Comparison of ENCODE assay signal across 16 mouse cellular contexts in genomic region chr19:5951631-5952030, GRCm38 (mm10). TPM values are rescaled to one million over a fixed set of nuclear protein-coding genes. Genes with fewer than 3 reads are reported as not detected.
DNase-seq lines count a peak whose midpoint lies in the region; ATAC-seq and TF ChIP-seq lines count a peak whose summit lies in the region.
"Had no signal": no experiment of that assay in that cellular context is flagged by ENCODE, and none has a peak within 500 bp of the region (broad histone marks: within the 10 kb centered on the region; RNA-seq: fewer than 3 reads in every experiment).

No protein-coding gene starts in this region.

- H3K27ac ChIP-seq in heart, embryonic 12.5 days (ENCODE audit: poor library complexity, severe bottlenecking) = peak overlapping the region; percentile 93
- H3K27ac ChIP-seq in liver, adult 2 months (replicated peaks; ENCODE audit: insufficient read depth, low read depth, low read length) = peak overlapping the region; percentile 75
- peak overlapping the region; percentile 59; the same call in 1 of the 2 replicates for H3K27ac ChIP-seq in embryonic facial prominence, embryonic 14.5 days (replicated peaks; ENCODE audit: low read depth, low read length)
- 0 out of 2 replicates have a peak overlapping the region, but pooled peaks have one; percentile 34 for H3K27ac ChIP-seq in liver, postnatal 0 days (ENCODE audit: low read depth)
- H3K27ac ChIP-seq in midbrain, embryonic 16.5 days (ENCODE audit: low read length) = no peak overlapping the region
- H3K27ac ChIP-seq: hindbrain, embryonic 10.5 days had no signal

- no peak for ATAC-seq in heart, embryonic 12.5 days (ENCODE audit: insufficient number of reproducible peaks, low FRiP score)
- ATAC-seq in embryonic facial prominence, embryonic 14.5 days (ENCODE audit: low read depth) = no peak
- ATAC-seq in liver, postnatal 0 days = no peak
- ATAC-seq in midbrain, embryonic 16.5 days = no peak
- ATAC-seq in megakaryocyte-erythroid progenitor cell, adult 5-6 weeks (replicated peaks; ENCODE audit: low FRiP score, low TSS enrichment, poor library complexity, severe bottlenecking) = no peak

- 71% methylated on average over 16 of the region's 16 CpGs for WGBS in heart, embryonic 12.5 days
- 78% methylated on average over 16 of the region's 16 CpGs for WGBS in liver, adult 2 months
- WGBS in embryonic facial prominence, embryonic 14.5 days = 79% methylated on average over 16 of the region's 16 CpGs
- 79% methylated on average over 16 of the region's 16 CpGs for WGBS in liver, postnatal 0 days (ENCODE audit: insufficient replicate concordance)
- 91% methylated on average over 16 of the region's 16 CpGs for WGBS in midbrain, embryonic 16.5 days

- TF ChIP-seq CTCF in liver, adult 2 months (IDR thresholded peaks at IDR 0.05; ENCODE audit: low read depth, low read length) = no peak
- TF ChIP-seq CTCF in liver, postnatal 0 days (IDR thresholded peaks at IDR 0.05; ENCODE audit: low read depth) = no peak

- no peak for TF ChIP-seq EP300 in liver, postnatal 0 days (IDR thresholded peaks at IDR 0.05; ENCODE audit: low read depth)

- no peaks in the 10 kb centered on the region for H3K27me3 ChIP-seq in heart, embryonic 12.5 days (replicated peaks)
- no peaks in the 10 kb centered on the region for H3K27me3 ChIP-seq in liver, adult 2 months (ENCODE audit: control insufficient read depth, insufficient read depth, low read length)
- no peaks in the 10 kb centered on the region for H3K27me3 ChIP-seq in embryonic facial prominence, embryonic 14.5 days (replicated peaks; ENCODE audit: control insufficient read depth, insufficient read depth, low read length)
- no peaks in the 10 kb centered on the region for H3K27me3 ChIP-seq in liver, postnatal 0 days (ENCODE audit: insufficient read depth, low read length)
- no peaks in the 10 kb centered on the region for H3K27me3 ChIP-seq in midbrain, embryonic 16.5 days (ENCODE audit: control insufficient read depth, insufficient read depth, low read depth, low read length)
- H3K27me3 ChIP-seq: megakaryocyte, embryonic 14.5 days had no signal

- no peaks in the 10 kb centered on the region for H3K9me3 ChIP-seq in heart, embryonic 12.5 days (replicated peaks)
- no peaks in the 10 kb centered on the region for H3K9me3 ChIP-seq in embryonic facial prominence, embryonic 14.5 days (ENCODE audit: control insufficient read depth, low read length)
- H3K9me3 ChIP-seq in liver, postnatal 0 days (ENCODE audit: low read length) = no peaks in the 10 kb centered on the region
- no peaks in the 10 kb centered on the region for H3K9me3 ChIP-seq in midbrain, embryonic 16.5 days (replicated peaks; ENCODE audit: control insufficient read depth, low read length, poor library complexity, severe bottlenecking)
- H3K9me3 ChIP-seq: G1E; hindbrain, embryonic 10.5 days; megakaryocyte, embryonic 14.5 days had no signal

- H3K79me2 ChIP-seq in liver, adult 2 months (ENCODE audit: control insufficient read depth, insufficient read depth, low read length) = no peaks in the 10 kb centered on the region

- no peak overlapping the region for H3K4me3 ChIP-seq in heart, embryonic 12.5 days
- peak overlapping the region; percentile 26; the same call in 1 of the 2 replicates for H3K4me3 ChIP-seq in liver, adult 2 months (ENCODE audit: insufficient read depth, low read depth, low read length)
- no peak overlapping the region for H3K4me3 ChIP-seq in embryonic facial prominence, embryonic 14.5 days (ENCODE audit: low read depth, low read length)
- H3K4me3 ChIP-seq in liver, postnatal 0 days (ENCODE audit: low read depth, low read length) = no peak overlapping the region
- H3K4me3 ChIP-seq in midbrain, embryonic 16.5 days (ENCODE audit: low read depth, low read length) = no peak overlapping the region
- H3K4me3 ChIP-seq: hindbrain, embryonic 10.5 days; megakaryocyte, embryonic 14.5 days had no signal

- H3K9ac ChIP-seq in heart, embryonic 12.5 days = no peak overlapping the region
- H3K9ac ChIP-seq in liver, adult 2 months (ENCODE audit: low read depth, low read length) = peak overlapping the region; percentile 31; the same call in 1 of the 2 replicates
- no peak overlapping the region for H3K9ac ChIP-seq in embryonic facial prominence, embryonic 14.5 days (ENCODE audit: low read depth, low read length)
- no peak overlapping the region for H3K9ac ChIP-seq in liver, postnatal 0 days (replicated peaks)
- H3K9ac ChIP-seq in midbrain, embryonic 16.5 days (ENCODE audit: low read depth, low read length) = no peak overlapping the region

- H3K4me2 ChIP-seq in heart, embryonic 12.5 days = peak overlapping the region; percentile 38
- no peak overlapping the region for H3K4me2 ChIP-seq in embryonic facial prominence, embryonic 14.5 days (ENCODE audit: low read depth, low read length)
- no peak overlapping the region for H3K4me2 ChIP-seq in liver, postnatal 0 days (ENCODE audit: low read depth, low read length)
- H3K4me2 ChIP-seq in midbrain, embryonic 16.5 days (ENCODE audit: low read length) = no peak overlapping the region

- no peak for TF ChIP-seq POLR2A in liver, adult 2 months (IDR thresholded peaks at IDR 0.05; ENCODE audit: extremely low read depth, insufficient read depth, low read length)

- peaks cover 48% of the 10 kb centered on the region for H3K36me3 ChIP-seq in heart, embryonic 12.5 days
- peaks cover 3% of the 10 kb centered on the region; the same call in 1 of the 2 replicates for H3K36me3 ChIP-seq in liver, adult 2 months (ENCODE audit: control insufficient read depth, insufficient read depth, low read length)
- H3K36me3 ChIP-seq in embryonic facial prominence, embryonic 14.5 days (ENCODE audit: control insufficient read depth, insufficient read depth, low read length) = peaks cover 78% of the 10 kb centered on the region
- peaks cover 62% of the 10 kb centered on the region for H3K36me3 ChIP-seq in liver, postnatal 0 days (replicated peaks; ENCODE audit: insufficient read depth, low read length)
- H3K36me3 ChIP-seq in midbrain, embryonic 16.5 days (ENCODE audit: control insufficient read depth, insufficient read depth, low read length) = 0 out of 2 replicates have a peak, but pooled peaks cover 4% of the 10 kb centered on the region

- DNase-seq in heart, adult 8-10 months (ENCODE audit: low spot score) = no peak
- no peak for DNase-seq in liver, adult 2 months (ENCODE audit: extremely low read depth, low read depth, low spot score)
- no peak for DNase-seq in liver
- no peak for DNase-seq in embryonic facial prominence, embryonic 14.5 days (ENCODE audit: low spot score)
- DNase-seq in liver, postnatal 0 days = no peak
- DNase-seq: right cerebral cortex, postnatal 14 days had no signal

- peaks cover 62% of the 10 kb centered on the region for H3K4me1 ChIP-seq in heart, embryonic 12.5 days (replicated peaks)
- H3K4me1 ChIP-seq in liver, adult 2 months (ENCODE audit: control insufficient read depth, insufficient read depth, low read length) = peaks cover 8% of the 10 kb centered on the region
- peaks cover 3% of the 10 kb centered on the region; the same call in 1 of the 2 replicates for H3K4me1 ChIP-seq in embryonic facial prominence, embryonic 14.5 days (ENCODE audit: control insufficient read depth, insufficient read depth, low read length)
- H3K4me1 ChIP-seq in liver, postnatal 0 days (ENCODE audit: insufficient read depth) = peaks cover 7% of the 10 kb centered on the region
- H3K4me1 ChIP-seq in midbrain, embryonic 16.5 days (ENCODE audit: control insufficient read depth, insufficient read depth, low read length) = no peaks in the 10 kb centered on the region

RNA-seq across cellular contexts. Expression of gene Pola2, which starts 12.4 kb away (rescaled TPM):
- 49.3 and 51.1 TPM in 2 replicates for polyA plus RNA-seq in heart, embryonic 12.5 days (2016; fragmentation: Nextera tagmentation; extraction: Ambion mirVana)
- total RNA-seq in heart, adult 8-10 months (2022) = 10 to 100 TPM in 2 of 4 experiments, 1 to 10 TPM in 2; 7.8 to 13.5 (median 9.3) TPM
- total RNA-seq in liver, adult 2 months (2014; rRNA removed) = 6.7 and 8.3 TPM in 2 replicates
- polyA plus RNA-seq in liver, adult 2 months (2012; rRNA removed) = 10.5 and 14.3 TPM in 2 replicates
- polyA plus RNA-seq in embryonic facial prominence, embryonic 14.5 days (2014; fragmentation: Nextera tagmentation; extraction: Ambion mirVana) = 59.1 and 65.2 TPM in 2 replicates
- 19.2 and 21.5 TPM in 2 replicates for polyA plus RNA-seq in liver, postnatal 0 days (2015; fragmentation: Nextera tagmentation; extraction: Ambion mirVana)
- polyA plus RNA-seq in midbrain, embryonic 16.5 days (2015; fragmentation: Nextera tagmentation; extraction: Ambion mirVana) = 19.4 and 22.4 TPM in 2 replicates
- total RNA-seq in megakaryocyte-erythroid progenitor cell, adult 5-6 weeks (2014; fragmentation: Nextera tagmentation) = 134 and 164 TPM in 2 replicates
- total RNA-seq in megakaryocyte-erythroid progenitor cell, adult 5-6 weeks (2017) = 62.6 and 87.0 TPM in 2 replicates

RNA-seq across cellular contexts. Expression of gene Cdc42ep2, which starts 27.0 kb away (rescaled TPM):
- polyA plus RNA-seq in heart, embryonic 12.5 days (2016; fragmentation: Nextera tagmentation; extraction: Ambion mirVana) = 6.5 and 7.3 TPM in 2 replicates
- 1 to 10 TPM; 6.0 to 9.7 (median 8.9) TPM for total RNA-seq in heart, adult 8-10 months (2022)
- total RNA-seq in liver, adult 2 months (2014; rRNA removed) = 1.7 and 2.1 TPM in 2 replicates
- polyA plus RNA-seq in liver, adult 2 months (2012; rRNA removed) = 2.1 and 2.4 TPM in 2 replicates
- 14.0 and 16.2 TPM in 2 replicates for polyA plus RNA-seq in embryonic facial prominence, embryonic 14.5 days (2014; fragmentation: Nextera tagmentation; extraction: Ambion mirVana)
- polyA plus RNA-seq in liver, postnatal 0 days (2015; fragmentation: Nextera tagmentation; extraction: Ambion mirVana) = 3.0 TPM in 2 replicates
- polyA plus RNA-seq in midbrain, embryonic 16.5 days (2015; fragmentation: Nextera tagmentation; extraction: Ambion mirVana) = 16.0 and 20.4 TPM in 2 replicates
- 0.77 TPM in 1 of 2 replicates, not detected in the other for total RNA-seq in megakaryocyte-erythroid progenitor cell, adult 5-6 weeks (2014; fragmentation: Nextera tagmentation)
- total RNA-seq in megakaryocyte-erythroid progenitor cell, adult 5-6 weeks (2017) = not detected in 2 replicates

RNA-seq across cellular contexts. Expression of gene Slc22a20, which starts 34.3 kb away (rescaled TPM):
- not detected in 2 replicates for polyA plus RNA-seq in heart, embryonic 12.5 days (2016; fragmentation: Nextera tagmentation; extraction: Ambion mirVana)
- not detected for total RNA-seq in heart, adult 8-10 months (2022)
- total RNA-seq in liver, adult 2 months (2014; rRNA removed) = not detected in 2 replicates
- not detected in 2 replicates for polyA plus RNA-seq in liver, adult 2 months (2012; rRNA removed)
- polyA plus RNA-seq in embryonic facial prominence, embryonic 14.5 days (2014; fragmentation: Nextera tagmentation; extraction: Ambion mirVana) = not detected in 2 replicates
- 0.09 TPM in 1 of 2 replicates, not detected in the other for polyA plus RNA-seq in liver, postnatal 0 days (2015; fragmentation: Nextera tagmentation; extraction: Ambion mirVana)
- not detected in 2 replicates for polyA plus RNA-seq in midbrain, embryonic 16.5 days (2015; fragmentation: Nextera tagmentation; extraction: Ambion mirVana)
- total RNA-seq in megakaryocyte-erythroid progenitor cell, adult 5-6 weeks (2014; fragmentation: Nextera tagmentation) = not detected in 2 replicates
- total RNA-seq in megakaryocyte-erythroid progenitor cell, adult 5-6 weeks (2017) = not detected in 2 replicates
- total RNA-seq: adrenal gland, postnatal 25 days; G1E; layer of hippocampus, postnatal 14 days had no signal
- polyA plus RNA-seq: C2C12; G1E; hindbrain, embryonic 10.5 days; limb, embryonic 11.5 days had no signal

RNA-seq across cellular contexts. Expression of gene Dpf2, which starts 38.8 kb away (rescaled TPM):
- 111 and 118 TPM in 2 replicates for polyA plus RNA-seq in heart, embryonic 12.5 days (2016; fragmentation: Nextera tagmentation; extraction: Ambion mirVana)
- 10 to 100 TPM; 71.9 to 95.2 (median 81.1) TPM for total RNA-seq in heart, adult 8-10 months (2022)
- 10.3 and 10.7 TPM in 2 replicates for total RNA-seq in liver, adult 2 months (2014; rRNA removed)
- 28.8 and 40.0 TPM in 2 replicates for polyA plus RNA-seq in liver, adult 2 months (2012; rRNA removed)
- polyA plus RNA-seq in embryonic facial prominence, embryonic 14.5 days (2014; fragmentation: Nextera tagmentation; extraction: Ambion mirVana) = 124 and 143 TPM in 2 replicates
- 28.1 and 32.6 TPM in 2 replicates for polyA plus RNA-seq in liver, postnatal 0 days (2015; fragmentation: Nextera tagmentation; extraction: Ambion mirVana)
- polyA plus RNA-seq in midbrain, embryonic 16.5 days (2015; fragmentation: Nextera tagmentation; extraction: Ambion mirVana) = 105 and 121 TPM in 2 replicates
- total RNA-seq in megakaryocyte-erythroid progenitor cell, adult 5-6 weeks (2014; fragmentation: Nextera tagmentation) = 91.2 and 95.9 TPM in 2 replicates
- 75.0 and 124 TPM in 2 replicates for total RNA-seq in megakaryocyte-erythroid progenitor cell, adult 5-6 weeks (2017)

RNA-seq across cellular contexts. Expression of gene Tigd3, which starts 57.7 kb away (rescaled TPM):
- 1.5 and 1.9 TPM in 2 replicates for polyA plus RNA-seq in heart, embryonic 12.5 days (2016; fragmentation: Nextera tagmentation; extraction: Ambion mirVana)
- under 1 TPM; 0.23 to 0.50 (median 0.34) TPM for total RNA-seq in heart, adult 8-10 months (2022)
- total RNA-seq in liver, adult 2 months (2014; rRNA removed) = 0.18 and 0.27 TPM in 2 replicates
- polyA plus RNA-seq in liver, adult 2 months (2012; rRNA removed) = 0.16 and 0.24 TPM in 2 replicates
- 1.4 and 2.0 TPM in 2 replicates for polyA plus RNA-seq in embryonic facial prominence, embryonic 14.5 days (2014; fragmentation: Nextera tagmentation; extraction: Ambion mirVana)
- polyA plus RNA-seq in liver, postnatal 0 days (2015; fragmentation: Nextera tagmentation; extraction: Ambion mirVana) = 1.5 and 1.7 TPM in 2 replicates
- polyA plus RNA-seq in midbrain, embryonic 16.5 days (2015; fragmentation: Nextera tagmentation; extraction: Ambion mirVana) = 13.4 and 14.6 TPM in 2 replicates
- 5.3 and 5.9 TPM in 2 replicates for total RNA-seq in megakaryocyte-erythroid progenitor cell, adult 5-6 weeks (2014; fragmentation: Nextera tagmentation)
- total RNA-seq in megakaryocyte-erythroid progenitor cell, adult 5-6 weeks (2017) = 2.2 and 3.1 TPM in 2 replicates
